ENCODE assay signal across 8 mouse cellular contexts in the genomic region with DNA sequence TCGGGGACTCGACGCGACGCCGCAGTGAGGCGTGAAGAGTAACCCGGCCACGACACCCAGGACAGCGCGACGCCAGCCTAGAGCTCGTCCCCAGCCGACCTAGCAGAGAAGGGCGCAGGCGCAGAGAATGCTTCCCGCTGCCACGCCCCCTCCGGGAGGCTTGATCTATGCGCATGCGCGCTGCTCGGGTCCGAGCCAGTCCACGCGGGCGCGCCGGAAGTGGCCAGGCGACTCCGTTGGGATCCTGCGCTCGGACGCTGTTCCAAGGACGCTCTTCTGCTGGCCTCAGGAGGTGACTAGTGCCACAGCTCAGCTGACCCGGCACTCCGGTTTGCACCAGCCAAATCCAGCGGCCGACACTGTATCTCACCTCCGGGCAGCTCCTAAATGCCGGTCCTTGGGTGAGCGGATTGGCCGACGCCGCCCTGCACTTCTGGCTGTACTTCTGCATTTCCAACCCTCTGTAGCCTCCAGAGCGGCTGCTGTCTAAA. TPM values are rescaled to one million over a fixed set of nuclear protein-coding genes. Genes with fewer than 3 reads are reported as not detected.
A peak's percentile ranks its signal among the peaks of the same experiment; 100 is the strongest.
DNase-seq lines count a peak whose midpoint lies in the region; ATAC-seq and TF ChIP-seq lines count a peak whose summit lies in the region.

Gene Zfyve16, minus strand, starts transcription at position 148 of the 491 bp plus-strand sequence.

- peak within 1 kb of the TSS; percentile 67 for H3K4me2 ChIP-seq in hindbrain, embryonic 13.5 days

- WGBS in hindbrain, embryonic 13.5 days: under 1% methylated on average over 46 of the region's 46 CpGs

- CTCF ChIA-PET in Patski (lab: Charles Lee): no interaction called here

- in situ Hi-C loops in Patski (cut with MboI; ENCODE audit: low pct_unique_long_range_greater_than_20kb): no loop called here

- no peak for TF ChIP-seq CTCF in Patski (IDR thresholded peaks at IDR 0.05)

- H3K4me3 ChIP-seq in hindbrain, embryonic 13.5 days: peak within 1 kb of the TSS; percentile 74

- H3K9me3 ChIP-seq in hindbrain, embryonic 13.5 days: no peaks in the 10 kb centered on the region

- POLR2A ChIA-PET in Patski (lab: Charles Lee): interaction anchor here (0.7 to 0.9 kb wide), 2 partner anchors 12 to 37 kb away, joined by 3 read pairs; no protein-coding TSS in a partner anchor

- H3K9ac ChIP-seq in hindbrain, embryonic 13.5 days: peak within 1 kb of the TSS; percentile 84

- no peaks in the 10 kb centered on the region for H3K36me3 ChIP-seq in hindbrain, embryonic 13.5 days

- H3K4me1 ChIP-seq in hindbrain, embryonic 13.5 days (replicated peaks): peaks cover 12% of the 10 kb centered on the region

- DNase-seq in Patski (ENCODE audit: low read depth, low spot score): peak; percentile 68
- DNase-seq in cerebellum, postnatal 14 days: peak; percentile 99 to 100
- peak; percentile 89 to 96 for DNase-seq in frontal cortex, postnatal 14 days (ENCODE audit: low spot score in 2 of 2)
- peak; percentile 98 to 99 for DNase-seq in layer of hippocampus, postnatal 25 days (ENCODE audit: extremely low spot score in 1 of 2, low spot score in 1 of 2)
- DNase-seq in lung, postnatal 25 days (ENCODE audit: low spot score): peak; percentile 95
- peak; percentile 100 for DNase-seq in retina, embryonic 14.5 days (ENCODE audit: low spot score)
- peak; percentile 98 for DNase-seq in thymus, postnatal 4 days

- no peaks in the 10 kb centered on the region for H3K27me3 ChIP-seq in Patski
- H3K27me3 ChIP-seq in hindbrain, embryonic 13.5 days: no peaks in the 10 kb centered on the region

- H3K27ac ChIP-seq in hindbrain, embryonic 13.5 days: peak within 1 kb of the TSS; percentile 95

- ATAC-seq in Patski: peak; percentile 94
- ATAC-seq in hindbrain, embryonic 13.5 days (ENCODE audit: low FRiP score): peak; percentile 98

RNA-seq across cellular contexts. Expression of gene Zfyve16, which starts in this region (rescaled TPM):
- 24.9 TPM for polyA plus RNA-seq in Patski (2021)
- polyA plus RNA-seq in hindbrain, embryonic 13.5 days (2015; fragmentation: Nextera tagmentation; extraction: Ambion mirVana): 11.2 and 11.5 TPM in 2 replicates
- total RNA-seq in layer of hippocampus, postnatal 25 days (2021): 10 to 100 TPM; 15.4 to 21.7 TPM

Comparison
In these comparisons a context has a peak if more than half of its experiments do, and no peak if none do; other contexts are left out.
1. Peak in every context shown above with its lines: DNase-seq, ATAC-seq, H3K4me3 ChIP-seq and H3K27ac ChIP-seq.